Mouse (Mus musculus) lung, postnatal 25 days (tissue): ENCODE results near the gene Gipc1.
A peak's percentile ranks its signal among the peaks of the same experiment; 100 is the strongest.

Experiments used
- DNase-seq: peaks from one replicate; pipeline ENCODE4 v3.0.0; 2022; ENCODE audit warnings: low spot score

Gipc1 gene

DNA sequence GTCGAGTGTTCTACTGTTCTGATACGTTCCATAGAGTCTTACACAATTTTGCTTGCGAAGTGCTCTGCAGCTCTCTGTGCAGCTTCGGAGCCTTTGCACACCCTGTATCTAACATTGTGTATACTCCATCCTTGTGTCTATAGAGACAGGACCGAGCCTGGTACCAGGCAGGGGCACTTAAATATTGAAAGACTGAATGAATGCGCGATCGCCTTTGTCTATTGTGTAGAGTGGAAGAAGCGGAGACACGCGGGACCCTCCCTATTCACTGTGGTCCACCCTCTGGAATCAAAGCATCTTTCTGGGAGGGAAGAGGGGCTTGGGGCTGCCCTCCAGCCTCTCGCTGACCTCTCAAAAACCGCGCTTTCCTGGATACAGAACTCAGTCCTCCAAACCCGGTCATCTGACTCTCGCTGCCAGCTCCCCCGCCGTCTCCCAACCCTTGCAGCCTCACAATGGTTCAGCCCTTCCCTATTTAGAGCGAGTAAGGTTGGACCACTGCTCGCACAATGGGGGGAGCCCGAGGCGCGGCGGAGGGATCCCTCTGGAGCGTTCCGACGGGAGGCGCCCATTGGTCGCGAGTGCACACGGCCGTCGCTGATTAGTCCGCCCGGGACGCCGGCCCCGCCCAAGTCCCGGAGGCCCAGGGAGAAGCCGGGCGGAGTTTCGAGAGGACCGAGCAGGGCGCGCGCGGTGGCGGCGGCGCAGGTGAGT, at the start of gene Gipc1:
Gene Gipc1 (plus strand): TSS at position 648 of the 714 bp plus-strand sequence.
- peak; percentile 97 for DNase-seq

DNA sequence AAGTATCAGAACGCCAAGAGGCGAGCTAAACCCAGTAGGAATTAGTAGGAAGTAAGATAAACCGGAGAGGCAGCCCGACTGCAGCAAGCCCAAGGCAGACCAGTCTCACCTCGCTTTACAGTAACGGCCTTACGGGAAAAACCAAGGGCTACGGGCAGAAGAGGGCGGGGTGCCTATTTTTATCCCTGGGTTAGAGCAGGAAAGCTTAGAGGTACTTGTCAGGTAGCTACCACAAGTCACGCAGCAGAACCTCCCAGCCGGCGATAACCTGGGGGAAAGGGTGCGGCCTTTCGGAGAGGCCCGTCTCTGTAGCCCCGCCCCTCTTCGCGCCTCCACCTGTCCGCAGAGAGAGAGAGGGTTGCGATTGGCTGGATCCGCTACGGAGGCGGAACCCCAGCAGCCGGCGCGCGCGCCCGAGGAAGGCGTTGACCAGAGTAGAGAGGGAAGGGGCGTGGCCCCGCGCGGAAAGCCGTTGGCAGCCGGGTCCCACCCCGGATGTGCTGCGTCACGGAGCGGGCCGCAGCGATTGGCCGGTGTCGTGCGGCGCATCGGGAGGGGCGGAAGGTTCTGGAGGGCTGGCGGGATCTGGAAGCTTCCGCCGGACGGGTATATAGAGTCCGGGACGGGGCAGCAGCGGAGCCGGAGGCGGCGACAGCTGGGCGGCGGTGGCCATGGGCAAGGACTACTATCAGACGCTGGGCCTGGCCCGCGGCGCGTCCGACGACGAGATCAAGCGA, 44.6 kb upstream of the Gipc1 start, which contains the start of the genes Tecr and Dnajb1:
Gene Tecr (minus strand): TSS at position 311 of the 737 bp plus-strand sequence.
Gene Dnajb1 (plus strand): TSS at position 533 of the 737 bp plus-strand sequence.
- peak; percentile 100 for DNase-seq

DNA sequence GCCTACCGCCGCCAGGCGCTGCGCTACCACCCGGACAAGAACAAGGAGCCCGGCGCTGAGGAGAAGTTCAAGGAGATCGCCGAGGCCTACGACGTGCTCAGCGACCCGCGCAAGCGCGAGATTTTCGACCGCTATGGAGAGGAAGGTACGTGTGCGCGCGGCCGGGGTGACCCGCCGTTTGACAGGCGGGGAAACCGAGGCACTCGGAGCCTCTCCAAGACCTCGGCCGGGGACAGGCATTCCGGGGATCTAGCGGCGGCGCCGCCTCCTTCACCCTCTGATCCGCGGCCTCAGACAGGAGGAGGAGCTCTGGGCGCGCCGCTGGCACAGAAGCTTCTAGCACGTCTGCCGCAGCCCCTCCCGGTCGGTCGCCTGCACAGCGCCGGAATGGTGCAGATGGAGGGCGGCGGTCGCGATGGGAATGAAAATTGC, 44.1 kb upstream of the Gipc1 start:
- peak; percentile 87 for DNase-seq

DNA sequence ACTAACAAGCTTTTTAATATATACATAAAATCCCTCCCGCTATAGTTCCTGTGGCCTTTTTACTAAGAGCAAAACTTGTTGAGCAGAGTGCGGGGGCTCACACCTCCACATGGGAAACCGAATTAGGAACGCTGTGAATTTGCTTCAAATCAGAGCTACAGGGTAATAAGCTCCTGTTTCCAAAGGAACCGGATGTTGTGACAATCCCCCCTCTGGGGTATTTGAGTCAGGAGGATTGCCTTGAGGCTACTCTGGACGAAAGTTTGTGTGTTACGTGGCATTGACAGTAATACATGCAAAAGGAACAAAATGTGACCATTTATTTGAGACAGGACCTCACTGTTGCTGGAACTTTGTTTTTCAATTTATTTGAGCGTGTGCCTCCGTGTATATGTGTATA, 43.4 kb upstream of the Gipc1 start:
- DNase-seq: no peak

DNA sequence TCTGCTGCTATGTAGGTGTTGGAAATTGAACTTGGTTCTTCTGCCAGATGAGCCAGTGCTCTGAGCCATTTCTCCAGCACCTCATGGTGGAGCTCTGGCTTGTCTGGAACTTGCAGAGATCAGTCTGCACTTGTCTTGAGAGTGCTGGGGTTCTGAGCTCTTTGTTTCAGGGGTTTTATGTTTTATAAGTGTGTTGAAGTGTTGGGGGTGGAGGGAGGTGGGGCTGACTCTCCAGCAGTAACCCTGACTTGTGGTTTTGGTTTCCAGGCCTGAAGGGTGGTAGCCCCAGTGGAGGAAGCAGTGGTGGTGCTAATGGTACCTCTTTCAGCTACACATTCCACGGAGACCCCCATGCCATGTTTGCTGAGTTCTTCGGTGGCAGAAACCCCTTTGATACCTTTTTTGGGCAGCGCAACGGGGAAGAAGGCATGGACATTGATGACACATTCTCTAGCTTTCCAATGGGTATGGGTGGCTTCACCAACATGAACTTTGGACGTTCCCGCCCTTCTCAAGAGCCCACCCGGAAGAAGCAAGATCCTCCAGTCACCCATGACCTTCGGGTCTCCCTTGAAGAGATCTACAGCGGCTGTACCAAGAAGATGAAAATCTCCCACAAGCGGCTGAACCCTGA, 42.8 kb upstream of the Gipc1 start:
- DNase-seq: no peak

- no peak for DNase-seq
Measured at GRCm38 (mm10) chr8:83611921-83612320, 40.6 kb upstream of the Gipc1 start.

GRCm38 (mm10) chr8:83613695-83614094, 38.8 kb upstream of the Gipc1 start:
- DNase-seq: no peak

GRCm38 (mm10) chr8:83616625-83617024, 35.9 kb upstream of the Gipc1 start:
- no peak for DNase-seq

DNA sequence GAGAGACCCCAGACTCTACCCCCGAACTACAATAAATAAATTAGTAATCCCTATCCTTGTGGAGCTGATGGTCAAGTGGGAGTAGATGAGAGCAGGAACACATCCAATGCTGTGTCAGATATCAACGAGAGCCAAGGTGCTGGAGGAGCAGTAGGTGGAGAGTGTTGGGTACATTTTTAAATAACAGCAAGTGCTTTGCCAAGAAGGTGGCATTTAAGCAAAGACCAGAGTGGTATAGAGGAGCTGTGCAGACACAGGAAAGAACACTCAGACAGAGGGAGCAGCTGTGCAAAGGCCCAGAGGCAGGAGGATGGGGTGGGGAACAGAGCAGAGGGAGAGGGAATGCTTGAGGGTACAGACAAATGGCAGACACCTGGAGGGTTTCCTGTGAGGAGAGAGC, 35.4 kb upstream of the Gipc1 start:
- no peak for DNase-seq

- DNase-seq: no peak
Measured at GRCm38 (mm10) chr8:83618566-83618965, 33.9 kb upstream of the Gipc1 start.

DNA sequence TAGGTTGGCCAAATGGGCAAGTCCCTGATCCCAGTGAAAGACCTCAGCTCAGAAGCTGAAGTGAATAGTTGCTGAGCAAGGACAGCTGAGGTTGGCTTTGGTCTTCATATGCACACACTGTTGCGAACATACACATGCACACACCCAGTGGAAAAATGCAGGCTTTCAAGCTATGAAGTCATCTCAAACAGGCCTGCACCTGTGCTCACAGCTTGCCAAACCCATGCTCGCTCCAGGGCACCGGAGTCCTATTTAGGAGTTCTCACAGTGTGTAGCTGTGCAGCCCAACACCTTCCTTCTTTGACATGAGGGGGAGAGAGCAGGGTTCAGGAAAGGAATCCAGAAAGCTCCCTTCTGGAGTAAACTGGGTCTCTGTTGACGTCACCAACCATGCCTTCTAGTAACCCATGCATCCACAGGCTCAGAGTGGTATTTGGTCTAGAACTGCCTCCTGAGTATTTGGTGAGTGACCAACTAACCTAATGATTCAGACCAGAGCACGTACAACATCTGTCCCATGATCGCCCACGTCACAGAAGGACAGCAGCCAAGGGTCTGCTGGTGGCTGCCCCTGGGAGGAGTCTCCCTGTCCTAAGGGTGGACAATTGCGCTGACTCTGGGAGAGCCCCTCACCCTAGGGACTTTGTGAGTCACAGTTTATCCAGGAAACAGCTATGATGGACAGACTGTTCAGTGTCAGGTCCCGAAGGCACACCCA, 32.8 kb upstream of the Gipc1 start:
- DNase-seq: no peak

GRCm38 (mm10) chr8:83621691-83622388, 30.6 kb upstream of the Gipc1 start:
- no peak for DNase-seq

- DNase-seq: peak; percentile 88
Measured at GRCm38 (mm10) chr8:83622389-83622989, 30.0 kb upstream of the Gipc1 start.

GRCm38 (mm10) chr8:83623549-83623948, 28.9 kb upstream of the Gipc1 start:
- no peak for DNase-seq

GRCm38 (mm10) chr8:83624739-83625138, 27.7 kb upstream of the Gipc1 start:
- DNase-seq: peak; percentile 58

DNA sequence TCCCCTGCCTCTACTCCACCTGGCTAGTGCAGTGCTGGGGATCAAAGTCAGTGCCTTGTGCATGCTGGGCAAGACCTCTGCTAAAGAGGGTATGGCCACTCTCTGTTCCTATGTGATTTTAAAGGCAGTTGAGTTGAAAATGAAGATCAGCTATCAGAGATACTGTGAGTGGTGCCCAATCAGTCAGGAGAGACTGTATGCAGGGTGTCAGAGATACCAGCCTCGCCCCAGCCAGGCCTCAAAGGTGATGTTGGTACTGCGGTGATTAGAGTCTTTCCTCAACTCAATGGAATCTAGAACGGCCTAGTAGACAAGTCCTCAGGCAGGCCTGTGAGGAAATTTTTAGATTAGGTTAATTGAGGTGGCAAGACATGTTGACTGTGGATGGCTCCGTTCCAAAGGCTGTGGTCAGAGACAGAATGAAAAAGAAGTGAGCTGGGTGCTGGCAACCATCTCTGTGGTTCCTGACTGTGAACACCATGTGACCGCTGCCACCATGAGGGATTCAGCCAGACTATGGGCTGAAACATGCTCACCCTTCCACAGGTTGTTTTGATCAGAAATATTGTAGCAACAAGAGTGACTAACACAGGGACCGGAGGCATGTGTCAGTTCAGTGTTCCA, 26.7 kb upstream of the Gipc1 start:
- no peak for DNase-seq

DNA sequence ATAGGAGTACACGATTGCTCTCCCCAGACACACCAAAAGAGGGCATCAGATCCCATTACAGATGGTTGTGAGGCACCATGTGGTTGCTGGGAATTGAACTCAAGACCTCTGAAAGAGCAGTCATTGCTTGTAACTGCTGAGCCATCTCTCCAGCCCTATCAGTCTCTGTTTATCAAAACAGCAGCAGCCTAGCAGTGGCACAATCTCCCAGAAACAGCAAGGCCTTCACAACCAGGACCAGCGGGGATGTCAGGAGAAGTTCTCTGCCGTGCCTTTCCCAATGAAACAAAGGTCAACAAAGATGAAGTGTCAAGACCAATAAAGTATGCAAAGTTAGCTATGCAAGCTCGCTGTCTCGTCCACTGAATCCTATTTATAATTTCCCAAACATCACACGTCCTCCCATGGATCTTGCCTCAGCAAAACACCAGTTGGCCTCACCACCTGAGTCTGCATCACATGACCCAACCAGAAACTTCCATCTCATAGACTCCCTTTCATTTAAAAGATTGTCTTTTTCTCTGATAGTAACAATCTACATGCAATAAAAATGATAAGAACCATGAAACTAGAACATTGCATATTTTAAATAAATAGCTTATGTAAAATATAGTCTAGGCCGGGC, 20.3 kb upstream of the Gipc1 start:
- DNase-seq: no peak

GRCm38 (mm10) chr8:83638856-83639255, 13.6 kb upstream of the Gipc1 start:
- DNase-seq: no peak

DNA sequence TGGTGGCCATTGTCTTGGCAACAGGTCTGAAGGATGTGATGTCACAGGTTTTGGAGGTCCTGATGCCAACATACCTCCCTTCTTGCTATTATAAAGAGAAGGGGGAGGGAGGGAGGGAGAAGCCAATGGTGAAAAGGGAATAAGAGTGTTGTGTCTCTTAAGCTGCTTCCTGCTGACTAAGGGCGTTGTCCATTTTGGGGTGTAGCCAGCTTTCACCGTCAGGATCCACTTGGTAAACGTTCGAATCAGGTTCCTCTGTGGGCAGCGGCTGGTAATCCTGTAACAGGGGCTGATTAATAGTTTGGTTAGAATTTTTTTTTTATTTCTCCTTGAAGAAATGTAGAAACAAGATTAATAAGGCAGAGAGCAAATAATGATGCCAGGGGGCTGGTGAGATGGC, 12.8 kb upstream of the Gipc1 start:
- DNase-seq: no peak

- DNase-seq: no peak
Measured at GRCm38 (mm10) chr8:83647511-83647910, 5.0 kb upstream of the Gipc1 start.
